Comparison of ENCODE assay signal across 17 mouse cellular contexts in the genomic region with DNA sequence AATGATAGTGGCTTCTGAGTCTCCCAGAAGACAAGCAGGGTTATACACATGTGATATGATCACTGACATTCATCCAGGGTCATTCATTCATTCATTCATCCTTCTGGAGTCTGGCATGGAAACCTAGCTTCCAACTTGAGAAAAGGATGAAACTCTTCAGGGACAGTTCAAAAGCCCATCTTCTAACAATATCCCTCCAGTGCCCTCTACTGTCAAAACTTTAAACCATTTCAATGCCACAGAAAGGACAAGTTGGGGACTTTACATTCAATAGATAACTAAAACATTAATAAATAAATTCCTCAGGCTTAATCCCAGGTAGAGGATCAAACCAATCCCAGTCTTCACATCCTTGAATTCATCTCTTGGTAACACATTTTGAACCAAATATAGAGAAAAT.
DNase-seq lines count a peak whose midpoint lies in the region; ATAC-seq and TF ChIP-seq lines count a peak whose summit lies in the region.
"Had no signal": no experiment of that assay in that cellular context is flagged by ENCODE, and none has a peak within 500 bp of the region (broad histone marks: within the 10 kb centered on the region; RNA-seq: fewer than 3 reads in every experiment).

No protein-coding gene starts in this region.

- TF ChIP-seq CTCF in heart, postnatal 0 days (IDR thresholded peaks at IDR 0.05; ENCODE audit: low read depth): 0 out of 2 replicates have a peak, but pooled peaks have one; percentile 24
- peak; percentile 46; the same call in 1 of the 2 replicates for TF ChIP-seq CTCF in lung, embryonic 14.5 days (IDR thresholded peaks at IDR 0.05; ENCODE audit: low read depth)
- TF ChIP-seq CTCF in Patski (IDR thresholded peaks at IDR 0.05): peak; percentile 44

- POLR2A ChIA-PET in Patski (lab: Charles Lee): no interaction called here

- no peaks in the 10 kb centered on the region for H3K27me3 ChIP-seq in heart, postnatal 0 days (ENCODE audit: control insufficient read depth, insufficient read depth, low read length)
- no peaks in the 10 kb centered on the region for H3K27me3 ChIP-seq in lung, embryonic 14.5 days (ENCODE audit: insufficient read depth, low read length)
- no peaks in the 10 kb centered on the region for H3K27me3 ChIP-seq in Patski
- H3K27me3 ChIP-seq: limb, embryonic 13.5 days; megakaryocyte, embryonic 14.5 days had no signal

- no peaks in the 10 kb centered on the region for H3K9me3 ChIP-seq in heart, postnatal 0 days (replicated peaks; ENCODE audit: control insufficient read depth, low read length)
- no peaks in the 10 kb centered on the region for H3K9me3 ChIP-seq in lung, embryonic 14.5 days (ENCODE audit: low read depth, low read length)
- H3K9me3 ChIP-seq: limb, embryonic 13.5 days; megakaryocyte, embryonic 14.5 days had no signal

- intact Hi-C loops in heart, postnatal 36 days (cut with DNase I): loop anchor here (5.0 kb wide), 1 partner anchor 893 kb away; no protein-coding TSS in a partner anchor

- no peak for TF ChIP-seq EP300 in heart, postnatal 0 days (IDR thresholded peaks at IDR 0.05; ENCODE audit: low read depth)

- in situ Hi-C loops in Patski (cut with MboI; ENCODE audit: low pct_unique_long_range_greater_than_20kb): loop anchor here (5.0 to 10.0 kb wide), 4 partner anchors 284 to 1163 kb away; no protein-coding TSS in a partner anchor

- H3K4me3 ChIP-seq in heart, postnatal 0 days (ENCODE audit: low read depth, low read length): no peak overlapping the region
- H3K4me3 ChIP-seq in lung, embryonic 14.5 days (ENCODE audit: low read depth, low read length): no peak overlapping the region
- H3K4me3 ChIP-seq: erythroblast, embryonic 14.5 days; limb, embryonic 13.5 days; megakaryocyte, embryonic 14.5 days; myocyte had no signal

- H3K4me1 ChIP-seq in heart, postnatal 0 days (ENCODE audit: control insufficient read depth, insufficient read depth): no peaks in the 10 kb centered on the region
- H3K4me1 ChIP-seq in lung, embryonic 14.5 days (ENCODE audit: insufficient read depth): no peaks in the 10 kb centered on the region
- H3K4me1 ChIP-seq: limb, embryonic 13.5 days; megakaryocyte, embryonic 14.5 days had no signal

- CTCF ChIA-PET in Patski (lab: Charles Lee): interaction anchor here (0.8 to 1.3 kb wide), 6 partner anchors 9 to 534 kb away, joined by 3 to 5 read pairs (median 3); no protein-coding TSS in a partner anchor

- no peak for DNase-seq in heart, postnatal 0 days (ENCODE audit: low spot score)
- DNase-seq in heart, postnatal 36 days: no peak
- peak; percentile 52 for DNase-seq in lung, embryonic 14.5 days
- no peak for DNase-seq in lung, postnatal 10 days
- DNase-seq in Patski (ENCODE audit: low read depth, low spot score): no peak
- peak; percentile 56 for DNase-seq in retina, embryonic 14.5 days (ENCODE audit: low spot score)
- no peak for DNase-seq in T-cell, adult 2 months (ENCODE audit: low spot score)
- no peak for DNase-seq in cerebellum, adult 18-20 months
- DNase-seq: adrenal gland, postnatal 36 days; heart, adult 11 months; heart, postnatal 14 days; lung, adult 18-20 months; thymus, adult 18-20 months had no signal

- no peak overlapping the region for H3K27ac ChIP-seq in heart, postnatal 0 days (ENCODE audit: low read depth)
- H3K27ac ChIP-seq in lung, embryonic 14.5 days (ENCODE audit: low read depth): no peak overlapping the region
- H3K27ac ChIP-seq: limb, embryonic 13.5 days had no signal

- no peak overlapping the region for H3K9ac ChIP-seq in heart, postnatal 0 days (replicated peaks; ENCODE audit: low read depth, low read length)
- no peak overlapping the region for H3K9ac ChIP-seq in lung, embryonic 14.5 days
- H3K9ac ChIP-seq: limb, embryonic 13.5 days had no signal

- no peak for ATAC-seq in heart, postnatal 0 days (ENCODE audit: insufficient read depth, low read depth)
- ATAC-seq in lung, embryonic 14.5 days (ENCODE audit: insufficient read depth): no peak
- ATAC-seq in Patski: no peak

- no peak overlapping the region for H3K4me2 ChIP-seq in heart, postnatal 0 days (ENCODE audit: low read depth, low read length)
- H3K4me2 ChIP-seq in lung, embryonic 14.5 days: no peak overlapping the region
- H3K4me2 ChIP-seq: limb, embryonic 13.5 days had no signal

- H3K36me3 ChIP-seq in heart, postnatal 0 days (replicated peaks; ENCODE audit: control insufficient read depth, insufficient read depth, low read length): no peaks in the 10 kb centered on the region
- no peaks in the 10 kb centered on the region for H3K36me3 ChIP-seq in lung, embryonic 14.5 days (ENCODE audit: insufficient read depth)
- H3K36me3 ChIP-seq: limb, embryonic 13.5 days had no signal

Comparison
In these comparisons a context has a peak if more than half of its experiments do, and no peak if none do; other contexts are left out.
1. DNase-seq: peak in lung, embryonic 14.5 days (single experiment) and retina, embryonic 14.5 days (single experiment); none in heart, postnatal 0 days (single experiment), heart, postnatal 36 days (0 of 2), lung, postnatal 10 days (single experiment), Patski (single experiment), T-cell, adult 2 months (single experiment) and cerebellum, adult 18-20 months (0 of 2).
2. Peak in every context shown above with its lines, with median percentiles within 50 percentile points of each other: CTCF ChIP-seq.